Mouse (Mus musculus): Measurements from ENCODE around the gene Gng13. TPM values are rescaled to one million over a fixed set of nuclear protein-coding genes. Genes with fewer than 3 reads are reported as not detected.
"Not testable (repeated sequence)": the region's sequence is repeated elsewhere in the genome, so short reads cannot be mapped to it uniquely, and the experiment has no call there.

Gene Gng13
- total and polyA plus RNA-seq, 2 experiments from 2014 or later, result 21.0 to 42.2 TPM

DNA sequence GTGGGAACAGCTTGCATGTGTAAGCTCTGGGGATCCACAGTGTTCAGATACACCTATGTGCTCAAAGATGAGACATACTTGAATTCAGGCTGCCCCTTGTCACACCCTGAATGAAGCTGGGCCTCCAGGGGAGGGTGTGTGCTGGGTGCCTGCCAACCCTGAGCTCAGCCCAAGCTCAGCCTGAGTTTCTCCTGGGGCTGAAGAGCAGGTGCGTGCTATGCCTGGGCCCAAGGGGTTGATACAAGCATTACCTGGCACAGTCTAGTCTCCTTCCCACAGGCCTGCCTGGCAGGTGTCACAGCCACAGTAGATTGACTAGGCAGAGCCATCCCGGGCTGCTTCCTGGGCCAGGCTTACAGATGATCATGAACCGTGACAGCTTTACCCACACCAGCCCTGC lies 18.8 kb downstream of the Gng13 start, which contains the start of gene Mslnl:
Gene Mslnl, plus strand, starts transcription at position 298 of the 400 bp plus-strand sequence.
- no peak for TF ChIP-seq CTCF (IDR thresholded peaks at IDR 0.05)
- no peaks in the 10 kb centered on the region for H3K9me3 ChIP-seq (ENCODE audit: low read length)
- WGBS, result 75% methylated on average over 3 of the region's 3 CpGs
- no peaks in the 10 kb centered on the region for H3K27me3 ChIP-seq (ENCODE audit: insufficient read depth, low read length)
- H3K27ac ChIP-seq (ENCODE audit: low read depth, low read length), result no peak within 1 kb of the TSS
- no peak for ATAC-seq (ENCODE audit: low FRiP score)
- H3K9ac ChIP-seq (replicated peaks; ENCODE audit: low read length, poor library complexity, severe bottlenecking), result no peak within 1 kb of the TSS
- no peaks in the 10 kb centered on the region for H3K4me1 ChIP-seq (ENCODE audit: insufficient read depth, low read length)
- H3K4me2 ChIP-seq (ENCODE audit: low read depth, low read length, poor library complexity, severe bottlenecking), result no peak within 1 kb of the TSS
- DNase-seq (ENCODE audit: low spot score), result no peak
- no peak within 1 kb of the TSS for H3K4me3 ChIP-seq (ENCODE audit: low read depth, low read length)
- H3K36me3 ChIP-seq (ENCODE audit: insufficient read depth, low read length), result peaks cover 3% of the 10 kb centered on the region; the same call in 1 of the 2 replicates

DNA sequence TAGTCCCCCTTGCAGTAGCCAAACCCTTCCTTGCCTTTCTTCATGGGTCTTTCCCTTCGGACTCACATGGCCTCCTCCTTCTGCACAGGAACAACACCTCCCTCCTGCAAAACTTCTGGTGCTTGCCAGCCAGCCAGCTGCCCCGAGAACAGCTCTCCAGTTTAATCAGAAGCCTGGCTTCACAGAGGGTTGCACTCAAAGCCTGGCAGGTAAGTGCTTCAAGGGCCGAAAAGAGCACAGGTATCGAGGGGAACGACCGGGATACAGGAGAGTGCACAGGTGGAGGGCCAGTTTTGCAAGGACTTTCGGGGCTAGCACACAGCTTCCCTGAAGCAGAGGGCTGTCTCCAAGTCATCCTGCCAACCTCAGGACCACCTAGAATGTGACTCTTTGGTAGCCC lies 21.9 kb downstream of the Gng13 start:
- Histone ChIP-seq H3K27ac (ENCODE audit: low read depth, low read length) (no peak overlapping the region), H3K27me3 (ENCODE audit: insufficient read depth, low read length) (no peaks in the 10 kb centered on the region), H3K4me3 (ENCODE audit: low read depth, low read length) (no peak overlapping the region), H3K4me2 (ENCODE audit: low read depth, low read length, poor library complexity, severe bottlenecking) (no peak overlapping the region), H3K9me3 (ENCODE audit: low read length) (no peaks in the 10 kb centered on the region), H3K9ac (replicated peaks; ENCODE audit: low read length, poor library complexity, severe bottlenecking) (no peak overlapping the region), H3K36me3 (ENCODE audit: insufficient read depth, low read length) (no peaks in the 10 kb centered on the region), H3K4me1 (ENCODE audit: insufficient read depth, low read length) (no peaks in the 10 kb centered on the region)
- TF ChIP-seq CTCF (IDR thresholded peaks at IDR 0.05), result no peak
- ATAC-seq (ENCODE audit: low FRiP score), result no peak
- 82% methylated on average over 7 of the region's 7 CpGs for WGBS
- no peak for DNase-seq (ENCODE audit: low spot score)

DNA sequence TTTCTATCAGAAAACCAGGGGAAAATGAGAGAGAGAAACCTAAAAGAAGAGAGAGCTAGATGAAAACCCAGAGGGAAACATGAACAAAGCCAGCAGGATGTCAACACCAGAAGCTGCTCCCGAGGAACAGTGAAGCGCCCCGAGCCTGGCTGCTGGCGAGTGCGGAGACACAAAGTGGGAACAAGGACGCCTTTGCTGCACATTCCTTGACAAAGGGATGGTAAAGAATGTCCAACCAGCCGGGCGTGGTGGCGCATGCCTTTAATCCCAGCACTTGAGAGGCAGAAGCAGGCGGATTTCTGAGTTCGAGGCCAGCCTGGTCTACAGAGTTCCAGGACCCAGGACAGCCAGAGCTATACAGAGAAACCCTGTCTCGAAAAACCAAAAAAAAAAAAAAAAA lies 24.5 kb downstream of the Gng13 start:
- H3K4me2 ChIP-seq (ENCODE audit: low read depth, low read length, poor library complexity, severe bottlenecking); H3K36me3 ChIP-seq (ENCODE audit: insufficient read depth, low read length); H3K27me3 ChIP-seq (ENCODE audit: insufficient read depth, low read length); ATAC-seq (ENCODE audit: low FRiP score); H3K4me1 ChIP-seq (ENCODE audit: insufficient read depth, low read length); H3K9ac ChIP-seq (replicated peaks; ENCODE audit: low read length, poor library complexity, severe bottlenecking); H3K9me3 ChIP-seq (ENCODE audit: low read length); DNase-seq (ENCODE audit: low spot score); H3K4me3 ChIP-seq (ENCODE audit: low read depth, low read length); H3K27ac ChIP-seq (ENCODE audit: low read depth, low read length): not testable (repeated sequence)
- 69% methylated on average over 12 of the region's 12 CpGs for WGBS

DNA sequence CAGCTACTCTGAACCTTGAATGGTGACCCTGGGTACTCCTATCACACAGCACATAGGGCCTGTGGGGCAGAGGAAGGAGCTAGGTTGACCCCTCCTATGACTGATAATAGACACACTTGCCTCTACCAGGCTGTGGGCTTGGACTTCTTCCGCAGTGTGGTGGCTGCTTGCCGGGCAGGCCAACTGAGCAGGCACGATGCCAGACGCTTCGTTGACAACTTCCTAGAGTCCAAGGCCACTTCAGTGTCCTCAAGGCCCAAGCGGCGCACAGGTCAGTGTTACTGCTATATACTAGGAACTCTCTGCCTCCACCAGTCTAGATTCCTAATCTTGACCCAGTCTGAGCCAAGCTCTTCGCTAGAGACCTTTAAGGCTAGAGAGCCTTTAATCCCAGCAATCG lies 26.9 kb downstream of the Gng13 start:
- ATAC-seq (ENCODE audit: low FRiP score), result no peak
- 91% methylated on average over 9 of the region's 9 CpGs for WGBS

DNA sequence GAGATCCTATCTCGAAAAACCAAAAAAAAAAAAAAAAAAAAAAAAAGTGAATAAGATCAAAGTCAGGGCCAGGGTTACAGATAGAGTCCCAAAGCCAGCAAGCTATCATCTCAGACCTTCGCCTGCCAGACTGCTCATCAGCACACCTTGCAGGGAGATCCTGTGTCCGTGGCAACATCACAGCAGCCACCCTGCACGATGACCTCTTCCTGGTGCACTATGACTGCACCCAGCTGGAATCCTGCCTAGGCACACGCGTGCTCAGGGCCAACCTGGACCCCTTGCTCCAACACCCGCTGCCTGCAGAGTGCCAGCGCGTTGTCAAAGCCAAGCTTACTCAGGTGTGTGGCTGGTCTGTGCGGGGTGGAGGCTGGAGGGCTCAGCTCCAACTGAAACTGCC lies 27.3 kb downstream of the Gng13 start:
- no peak for TF ChIP-seq CTCF (IDR thresholded peaks at IDR 0.05)
- 81% methylated on average over 10 of the region's 10 CpGs for WGBS

More for the DNA sequence above, 26.9 kb downstream of the Gng13 start:
- Histone ChIP-seq H3K4me1 (ENCODE audit: insufficient read depth, low read length) (no peaks in the 10 kb centered on the region), H3K36me3 (ENCODE audit: insufficient read depth, low read length) (no peaks in the 10 kb centered on the region), H3K9ac (replicated peaks; ENCODE audit: low read length, poor library complexity, severe bottlenecking) (no peak overlapping the region), H3K9me3 (ENCODE audit: low read length) (no peaks in the 10 kb centered on the region), H3K4me3 (ENCODE audit: low read depth, low read length) (no peak overlapping the region), H3K4me2 (ENCODE audit: low read depth, low read length, poor library complexity, severe bottlenecking) (no peak overlapping the region), H3K27me3 (ENCODE audit: insufficient read depth, low read length) (no peaks in the 10 kb centered on the region), H3K27ac (ENCODE audit: low read depth, low read length) (no peak overlapping the region)
- no peak for TF ChIP-seq CTCF (IDR thresholded peaks at IDR 0.05)
- no peak for DNase-seq (ENCODE audit: low spot score)

DNA sequence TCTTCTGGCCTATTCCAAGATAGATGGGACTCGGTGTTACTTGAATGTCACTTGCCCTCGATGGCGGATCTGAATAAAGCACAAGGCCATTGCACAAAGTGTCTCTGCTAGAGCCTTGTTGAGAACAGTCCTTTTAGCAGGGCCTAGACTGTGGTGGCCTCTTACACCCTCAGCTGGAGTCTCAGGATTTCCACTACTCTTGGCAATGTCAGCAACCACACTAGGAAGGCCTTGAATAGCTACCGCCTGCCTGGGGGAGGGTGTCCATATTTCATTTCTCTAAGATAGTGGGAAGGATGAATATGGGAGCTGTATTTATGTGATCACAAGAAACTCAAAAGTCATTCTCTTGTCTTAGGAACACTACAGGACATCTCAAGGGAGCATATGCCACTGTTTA lies 31.3 kb downstream of the Gng13 start:
- Histone ChIP-seq H3K27ac (ENCODE audit: low read depth, low read length) (no peak overlapping the region), H3K27me3 (ENCODE audit: insufficient read depth, low read length) (no peaks in the 10 kb centered on the region), H3K4me3 (ENCODE audit: low read depth, low read length) (no peak overlapping the region), H3K9me3 (ENCODE audit: low read length) (no peaks in the 10 kb centered on the region), H3K9ac (replicated peaks; ENCODE audit: low read length, poor library complexity, severe bottlenecking) (no peak overlapping the region), H3K4me2 (ENCODE audit: low read depth, low read length, poor library complexity, severe bottlenecking) (no peak overlapping the region), H3K4me1 (ENCODE audit: insufficient read depth, low read length) (no peaks in the 10 kb centered on the region; the same call in 1 of the 2 replicates), H3K36me3 (ENCODE audit: insufficient read depth, low read length) (no peaks in the 10 kb centered on the region)
- 94% methylated on average over 4 of the region's 4 CpGs for WGBS
- DNase-seq (ENCODE audit: low spot score) (no peak), ATAC-seq (ENCODE audit: low FRiP score) (no peak)
- no peak for TF ChIP-seq CTCF (IDR thresholded peaks at IDR 0.05)

More for the DNA sequence above, 27.3 kb downstream of the Gng13 start:
- DNase-seq (ENCODE audit: low spot score) (no peak), ATAC-seq (ENCODE audit: low FRiP score) (no peak)
- no peaks in the 10 kb centered on the region for H3K4me1 ChIP-seq (ENCODE audit: insufficient read depth, low read length)
- H3K27ac ChIP-seq (ENCODE audit: low read depth, low read length), result no peak overlapping the region
- H3K4me3 ChIP-seq (ENCODE audit: low read depth, low read length), result no peak overlapping the region
- no peak overlapping the region for H3K9ac ChIP-seq (replicated peaks; ENCODE audit: low read length, poor library complexity, severe bottlenecking)
- H3K36me3 ChIP-seq (ENCODE audit: insufficient read depth, low read length), result no peaks in the 10 kb centered on the region
- H3K9me3 ChIP-seq (ENCODE audit: low read length), result no peaks in the 10 kb centered on the region
- H3K27me3 ChIP-seq (ENCODE audit: insufficient read depth, low read length), result no peaks in the 10 kb centered on the region
- H3K4me2 ChIP-seq (ENCODE audit: low read depth, low read length, poor library complexity, severe bottlenecking), result no peak overlapping the region

Measured in midbrain, postnatal 0 days (tissue).